Mouse (Mus musculus): ENCODE measurements around the gene Csrp3.

The Csrp3 gene

GRCm38 (mm10) chr7:48825170-48825569, 22.7 kb downstream of the Csrp3 start:
- DNase-seq: no peak

DNA sequence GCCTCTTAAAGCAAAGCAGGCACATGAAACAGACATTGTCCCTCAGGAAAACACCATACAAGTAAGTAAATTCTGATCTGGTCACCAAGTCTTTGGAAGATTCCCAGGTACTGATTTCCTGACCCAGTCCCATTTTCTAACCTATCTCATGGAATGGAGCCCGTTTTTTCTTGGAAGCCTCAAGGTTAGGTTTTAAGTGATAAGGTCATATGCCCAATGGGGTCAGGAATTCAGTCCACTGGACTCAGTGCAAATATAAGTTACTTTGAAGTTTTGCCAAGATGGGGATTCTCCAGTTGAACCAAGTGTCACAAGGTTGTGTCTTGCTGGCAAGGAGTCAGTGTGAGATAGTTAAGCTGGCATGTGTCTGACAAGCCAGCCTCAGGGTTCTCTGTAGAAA, 23.2 kb downstream of the Csrp3 start:
- DNase-seq: no peak

DNA sequence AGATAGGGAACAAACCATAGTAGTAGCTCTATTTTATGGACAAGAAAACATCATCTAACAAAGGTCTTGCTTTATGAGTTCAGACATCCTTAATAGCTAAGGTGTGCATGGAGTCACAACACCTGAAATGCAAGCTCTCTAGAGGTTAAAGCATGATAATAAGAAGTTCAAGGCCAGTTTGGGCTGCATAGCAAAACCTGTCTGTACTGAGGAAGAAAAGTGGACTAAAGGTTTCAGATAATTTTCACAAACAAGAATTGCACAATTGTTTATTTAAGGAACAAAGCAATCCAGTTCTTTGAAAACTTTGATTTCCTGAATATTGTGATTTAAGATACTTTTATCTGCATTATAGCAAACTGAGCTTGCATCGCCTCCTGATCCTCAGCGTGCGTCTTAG, 24.2 kb downstream of the Csrp3 start:
- DNase-seq: no peak

DNA sequence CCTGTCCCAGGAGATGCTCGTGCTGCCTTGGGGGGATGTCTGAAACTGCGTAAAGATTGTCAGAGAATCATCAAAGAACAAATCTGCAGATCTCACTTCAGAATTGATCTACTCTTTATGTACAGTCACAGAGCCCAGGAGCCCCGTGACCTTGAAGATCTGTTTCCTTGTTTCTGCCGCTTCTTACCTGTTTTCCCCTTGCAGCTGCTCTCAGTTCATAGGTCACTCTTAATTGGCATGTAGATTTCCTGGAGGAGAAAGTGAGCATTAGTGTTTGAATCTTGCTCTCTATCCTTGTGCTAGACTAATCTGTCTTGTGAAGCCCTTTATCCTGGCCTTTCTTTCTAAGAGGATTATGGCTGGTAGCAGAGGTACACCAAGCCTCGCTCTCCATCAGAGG, 26.2 kb downstream of the Csrp3 start:
- DNase-seq: no peak

- no peak for DNase-seq
Measured at GRCm38 (mm10) chr7:48813594-48813993, 34.2 kb downstream of the Csrp3 start.

DNA sequence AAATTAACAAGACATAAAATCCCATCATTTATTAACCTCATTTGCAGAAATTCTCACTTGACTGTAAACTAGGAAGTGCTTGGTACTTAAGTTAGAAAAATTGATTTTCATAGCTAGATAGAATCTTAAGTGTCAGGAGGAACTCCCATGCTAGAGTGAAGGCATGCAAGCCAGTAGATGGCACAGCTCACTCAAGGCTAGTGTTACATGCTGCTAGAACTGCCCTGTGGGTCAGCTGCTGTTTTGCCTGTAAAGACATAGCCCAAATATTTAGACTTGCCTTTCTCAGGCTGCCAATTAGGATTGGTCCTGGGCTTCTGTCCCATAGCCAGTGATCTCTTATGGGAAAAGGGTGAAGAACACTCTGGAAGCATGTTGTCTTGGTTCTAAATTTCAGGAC, 35.5 kb downstream of the Csrp3 start:
- DNase-seq: no peak

- DNase-seq: no peak
Measured at GRCm38 (mm10) chr7:48810652-48811051, 37.2 kb downstream of the Csrp3 start.

DNA sequence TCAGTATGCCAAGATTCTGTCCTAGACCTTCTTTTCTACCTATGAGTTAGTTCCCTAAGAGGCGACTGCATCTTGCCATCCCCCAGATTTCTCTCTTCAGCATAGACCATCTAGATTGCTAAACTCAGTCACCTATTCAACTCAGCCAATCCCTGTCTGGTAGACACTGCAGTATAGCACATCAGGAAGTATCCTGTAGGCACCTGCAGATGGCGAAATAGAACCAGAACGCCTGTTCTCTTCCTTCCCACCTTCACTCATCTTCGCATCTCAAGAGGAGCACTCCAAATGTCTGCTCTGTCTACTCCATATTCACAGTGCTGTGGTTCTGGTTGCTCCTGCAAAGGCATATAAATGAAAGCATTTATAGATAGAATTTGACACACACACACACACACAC, 41.2 kb downstream of the Csrp3 start:
- peak; percentile 19 to 24 for DNase-seq

GRCm38 (mm10) chr7:48803381-48803780, 44.5 kb downstream of the Csrp3 start:
- no peak for DNase-seq

GRCm38 (mm10) chr7:48795130-48795529, 52.7 kb downstream of the Csrp3 start:
- no peak for DNase-seq

DNA sequence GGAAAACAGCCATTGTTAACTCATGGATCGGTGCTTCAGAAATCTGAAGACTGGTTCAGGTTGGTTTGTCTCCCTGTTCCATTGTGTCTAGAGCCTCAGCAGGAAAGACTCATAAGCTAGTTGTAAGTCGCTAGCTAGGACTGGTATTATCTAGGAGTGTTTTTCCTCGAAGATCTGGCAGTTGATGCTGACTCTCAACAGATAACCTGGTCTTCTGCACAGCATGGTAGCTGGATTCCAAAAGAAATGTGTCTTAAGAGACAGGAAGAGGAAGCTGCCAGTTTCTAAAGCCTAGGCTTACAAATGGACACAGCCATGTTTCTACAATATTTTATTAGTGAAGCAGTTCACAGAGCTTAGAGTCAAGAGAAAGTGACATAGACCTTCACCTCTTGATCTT, 56.4 kb downstream of the Csrp3 start:
- no peak for DNase-seq

DNA sequence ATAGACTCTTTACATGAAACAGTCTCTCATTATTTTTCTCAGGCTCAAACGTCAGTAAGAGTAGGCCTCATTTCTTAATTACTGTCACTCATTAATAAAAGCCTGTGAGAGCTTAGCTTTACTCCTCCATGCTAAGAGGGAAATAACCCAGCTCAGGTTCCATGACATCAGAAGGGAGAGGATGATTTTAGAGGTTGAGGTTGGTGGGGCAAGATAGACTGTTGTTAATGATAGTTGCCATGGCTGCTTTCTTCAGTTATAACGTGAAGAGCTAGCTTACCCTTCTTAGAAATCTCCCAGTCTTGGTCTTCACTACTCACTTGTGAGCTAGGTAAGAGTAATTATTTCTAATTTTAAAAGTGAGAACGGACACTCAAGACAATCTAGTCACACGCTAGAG, 57.7 kb downstream of the Csrp3 start:
- DNase-seq: no peak

DNA sequence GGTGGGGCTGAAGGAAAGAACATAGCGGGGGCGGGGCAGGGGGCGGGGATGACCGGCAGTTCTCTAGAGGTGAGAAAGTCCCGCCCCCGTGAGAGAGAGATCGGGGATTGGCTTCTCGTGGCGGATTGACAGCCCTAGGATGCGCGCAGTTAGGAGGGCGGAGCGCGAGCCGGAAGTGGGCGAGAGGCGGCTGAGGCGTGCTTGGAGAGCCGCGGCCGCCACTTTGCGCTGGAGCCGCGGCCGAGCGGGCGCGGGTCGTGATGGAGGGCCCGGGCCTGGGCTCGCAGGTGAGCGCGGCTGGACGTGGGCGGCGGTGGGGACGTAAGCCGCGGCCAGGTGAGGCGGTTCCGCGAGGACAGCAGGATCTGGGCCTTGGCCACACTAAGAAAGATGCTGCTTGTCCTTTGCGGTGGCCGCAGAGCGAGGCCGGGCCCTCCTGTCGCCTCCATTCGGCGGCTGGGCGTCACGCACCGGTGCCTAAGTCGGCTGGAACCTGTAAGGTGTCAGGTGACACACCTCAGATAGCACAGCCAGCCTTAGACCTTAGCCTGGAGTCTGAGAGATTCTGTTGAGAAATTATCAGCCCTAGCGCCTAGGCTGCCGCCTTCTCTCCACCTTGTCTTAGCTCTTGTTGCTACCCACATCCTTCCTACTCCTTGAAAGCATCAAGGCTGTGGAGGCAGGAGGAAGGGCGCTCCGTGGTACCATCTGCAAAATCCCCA, 58.8 kb downstream of the Csrp3 start, which contains the start of gene Zdhhc13:
TSS of gene Zdhhc13 (plus strand) at position 153 of the 722 bp plus-strand sequence.
- peak; percentile 96 to 98 for DNase-seq

- DNase-seq: no peak
Measured at GRCm38 (mm10) chr7:48788348-48788747, 59.5 kb downstream of the Csrp3 start.

- DNase-seq: no peak
Measured at GRCm38 (mm10) chr7:48784773-48785523, 62.9 kb downstream of the Csrp3 start.

- no peak for DNase-seq
Measured at GRCm38 (mm10) chr7:48782432-48782831, 65.4 kb downstream of the Csrp3 start.
